Comparison of ENCODE assay signal across 17 mouse cellular contexts in genomic region chr8:125037081-125037480, GRCm38 (mm10). TPM values are rescaled to one million over a fixed set of nuclear protein-coding genes. Genes with fewer than 3 reads are reported as not detected.
DNase-seq lines count a peak whose midpoint lies in the region; ATAC-seq and TF ChIP-seq lines count a peak whose summit lies in the region.
"Had no signal": no experiment of that assay in that cellular context is flagged by ENCODE, and none has a peak within 500 bp of the region (broad histone marks: within the 10 kb centered on the region; RNA-seq: fewer than 3 reads in every experiment).

No protein-coding gene starts in this region.

- H3K27ac ChIP-seq in heart, adult 2 months, result peak overlapping the region; percentile 79
- H3K27ac ChIP-seq in heart, embryonic 11.5 days (ENCODE audit: low read depth, low read length), result no peak overlapping the region
- no peak overlapping the region for H3K27ac ChIP-seq in lung, embryonic 16.5 days (ENCODE audit: low read length)
- H3K27ac ChIP-seq: forebrain, embryonic 13.5 days; left cerebral cortex, adult 2 months; macrophage; stomach, embryonic 15.5 days had no signal

- H3K4me2 ChIP-seq in heart, embryonic 11.5 days, result no peak overlapping the region
- no peak overlapping the region for H3K4me2 ChIP-seq in lung, embryonic 16.5 days (ENCODE audit: low read depth, low read length)
- H3K4me2 ChIP-seq: forebrain, embryonic 13.5 days; stomach, embryonic 15.5 days had no signal

- no peak for TF ChIP-seq CTCF in heart, adult 2 months (IDR thresholded peaks at IDR 0.05)

- no peaks in the 10 kb centered on the region; the same call in none of the 2 replicates for H3K36me3 ChIP-seq in heart, adult 2 months (ENCODE audit: control insufficient read depth, insufficient read depth, low read length)
- H3K36me3 ChIP-seq in heart, embryonic 11.5 days (ENCODE audit: control insufficient read depth, insufficient read depth, low read length), result peaks cover 7% of the 10 kb centered on the region; the same call in 1 of the 2 replicates
- H3K36me3 ChIP-seq in lung, embryonic 16.5 days (ENCODE audit: control insufficient read depth, insufficient read depth, low read length), result peaks cover 7% of the 10 kb centered on the region; the same call in 1 of the 2 replicates

- TF ChIP-seq EP300 in heart, adult 2 months (IDR thresholded peaks at IDR 0.05; ENCODE audit: insufficient read depth, low read depth, low read length), result peak; percentile 87

- no peaks in the 10 kb centered on the region for H3K27me3 ChIP-seq in heart, adult 2 months (ENCODE audit: control insufficient read depth, insufficient read depth, low read length)
- H3K27me3 ChIP-seq in heart, embryonic 11.5 days (ENCODE audit: control insufficient read depth, insufficient read depth, low read length), result no peaks in the 10 kb centered on the region
- no peaks in the 10 kb centered on the region for H3K27me3 ChIP-seq in lung, embryonic 16.5 days (ENCODE audit: control insufficient read depth, insufficient read depth, low read depth, low read length)
- H3K27me3 ChIP-seq: forebrain, embryonic 13.5 days; stomach, embryonic 15.5 days had no signal

- intact Hi-C loops in heart, adult 2 months (cut with DNase I), result loop anchor here (2.0 kb wide), 1 partner anchor 30 kb away; no protein-coding TSS in a partner anchor
- intact Hi-C loops in heart, postnatal 14 days (cut with DNase I), result loop anchor here (10.0 kb wide), 1 partner anchor 302 kb away; no protein-coding TSS in a partner anchor

- H3K9me3 ChIP-seq in heart, embryonic 11.5 days (replicated peaks; ENCODE audit: control insufficient read depth, low read length), result no peaks in the 10 kb centered on the region
- H3K9me3 ChIP-seq in lung, embryonic 16.5 days (ENCODE audit: control insufficient read depth, low read length), result no peaks in the 10 kb centered on the region
- H3K9me3 ChIP-seq: forebrain, embryonic 13.5 days; stomach, embryonic 15.5 days had no signal

- H3K4me1 ChIP-seq in heart, adult 2 months (ENCODE audit: control insufficient read depth, insufficient read depth, low read length), result peaks cover 21% of the 10 kb centered on the region
- H3K4me1 ChIP-seq in heart, embryonic 11.5 days (ENCODE audit: control insufficient read depth, insufficient read depth, low read length), result no peaks in the 10 kb centered on the region
- H3K4me1 ChIP-seq in lung, embryonic 16.5 days (replicated peaks; ENCODE audit: control insufficient read depth, insufficient read depth, low read length), result no peaks in the 10 kb centered on the region
- H3K4me1 ChIP-seq: stomach, embryonic 15.5 days had no signal

- 0 out of 2 replicates have a peak, but pooled peaks have one; percentile 44 for TF ChIP-seq POLR2A in heart, adult 2 months (IDR thresholded peaks at IDR 0.05; ENCODE audit: insufficient read depth, low read depth, low read length)

- ATAC-seq in heart, embryonic 11.5 days (replicated peaks; ENCODE audit: insufficient number of reproducible peaks, low FRiP score, low TSS enrichment), result no peak
- ATAC-seq in lung, embryonic 16.5 days (ENCODE audit: low read depth), result peak; percentile 68
- ATAC-seq in megakaryocyte, adult 5-6 weeks (ENCODE audit: poor library complexity, severe bottlenecking), result no peak
- ATAC-seq: forebrain, embryonic 13.5 days; inflammation-experienced regulatory T-cells, adult 6 months; midbrain, embryonic 16.5 days had no signal

- 46% methylated on average over 7 of the region's 7 CpGs for WGBS in heart, adult 2 months
- 79% methylated on average over 7 of the region's 7 CpGs for WGBS in heart, embryonic 11.5 days (ENCODE audit: insufficient replicate concordance)
- 66% methylated on average over 7 of the region's 7 CpGs for WGBS in lung, embryonic 16.5 days

- no peak overlapping the region for H3K9ac ChIP-seq in heart, adult 2 months (ENCODE audit: low read depth, low read length)
- H3K9ac ChIP-seq in heart, embryonic 11.5 days (ENCODE audit: low read depth, low read length), result no peak overlapping the region
- no peak overlapping the region for H3K9ac ChIP-seq in lung, embryonic 16.5 days (ENCODE audit: low read length)
- H3K9ac ChIP-seq: forebrain, embryonic 13.5 days; stomach, embryonic 15.5 days had no signal

- DNase-seq in heart, adult 2 months, result peak; percentile 69 to 78
- no peak for DNase-seq in lung, postnatal 10 days
- DNase-seq in heart, postnatal 14 days, result peak; percentile 41 to 66
- DNase-seq in urinary bladder, postnatal 25 days (ENCODE audit: low spot score), result no peak
- DNase-seq: adrenal gland, postnatal 14 days; cerebellum, postnatal 25 days; thymus, postnatal 4 days had no signal

- H3K4me3 ChIP-seq in heart, adult 2 months, result no peak overlapping the region
- H3K4me3 ChIP-seq in heart, embryonic 11.5 days (ENCODE audit: low read depth, low read length), result no peak overlapping the region
- no peak overlapping the region for H3K4me3 ChIP-seq in lung, embryonic 16.5 days (ENCODE audit: low read length)
- H3K4me3 ChIP-seq: forebrain, embryonic 13.5 days; left cerebral cortex, adult 2 months; stomach, embryonic 15.5 days had no signal

- H3K79me2 ChIP-seq in heart, adult 2 months (replicated peaks; ENCODE audit: control insufficient read depth, insufficient read depth, low read length), result no peaks in the 10 kb centered on the region

RNA-seq across cellular contexts. Expression of gene Disc1, which starts 16.9 kb away (rescaled TPM):
- 1 to 10 TPM; 2.2 to 2.3 TPM for total RNA-seq in heart, adult 2 months (2021)
- 1.1 and 1.3 TPM in 2 replicates for polyA plus RNA-seq in heart, adult 2 months (2012; rRNA removed)
- 1.8 and 2.1 TPM in 2 replicates for polyA plus RNA-seq in heart, embryonic 11.5 days (2014; fragmentation: Nextera tagmentation; extraction: Ambion mirVana)
- 2.6 and 2.8 TPM in 2 replicates for polyA plus RNA-seq in lung, embryonic 16.5 days (2015; fragmentation: Nextera tagmentation; extraction: Ambion mirVana)
- 1 to 10 TPM; 3.1 to 3.9 TPM for total RNA-seq in heart, postnatal 14 days (2021)
- total RNA-seq in megakaryocyte, adult 5-6 weeks (2015), result 3.0 and 5.6 TPM in 2 replicates
- total RNA-seq in megakaryocyte, adult 5-6 weeks (2017), result 4.3 and 8.2 TPM in 2 replicates
- total RNA-seq: G1E had no signal
- polyA plus RNA-seq: G1E had no signal

RNA-seq across cellular contexts. Expression of gene Tsnax, which starts 24.3 kb away (rescaled TPM):
- 10 to 100 TPM; 66.3 to 73.1 TPM for total RNA-seq in heart, adult 2 months (2021)
- polyA plus RNA-seq in heart, adult 2 months (2012; rRNA removed), result 43.2 and 78.8 TPM in 2 replicates
- polyA plus RNA-seq in heart, embryonic 11.5 days (2014; fragmentation: Nextera tagmentation; extraction: Ambion mirVana), result 90.9 and 101 TPM in 2 replicates
- 108 and 112 TPM in 2 replicates for polyA plus RNA-seq in lung, embryonic 16.5 days (2015; fragmentation: Nextera tagmentation; extraction: Ambion mirVana)
- total RNA-seq in heart, postnatal 14 days (2021), result 10 to 100 TPM; 74.0 to 74.1 TPM
- total RNA-seq in megakaryocyte, adult 5-6 weeks (2015), result 36.7 and 37.0 TPM in 2 replicates
- total RNA-seq in megakaryocyte, adult 5-6 weeks (2017), result 40.9 and 45.0 TPM in 2 replicates

Comparison
In these comparisons a context has a peak if more than half of its experiments do, and no peak if none do; other contexts are left out.
1. DNase-seq: peak in heart, adult 2 months (2 of 2) and heart, postnatal 14 days (2 of 2); none in lung, postnatal 10 days (single experiment) and urinary bladder, postnatal 25 days (single experiment).